Mouse (Mus musculus) CH12.LX (cell line): ENCODE measurements at regions not wholly inside any gene's neighbourhood (a gene's known extent, or its start where the extent isn't known, plus 50 kb on each side); places are given as distances from the start of the nearest gene placed in this dataset.

Experiments
- DNase-seq: peaks from one replicate; pipeline ENCODE4 v3.0.0-alpha.2; 2013; ENCODE audit errors: extremely low read depth
- H3K27ac ChIP-seq: 2 replicates; pipeline ENCODE4 v1.5.1; 2012; ENCODE audit warnings: low read depth, mild to moderate bottlenecking, control low read depth, moderate library complexity; ENCODE audit not compliant: insufficient read depth
- H3K27me3 ChIP-seq: replicated peaks from 2 replicates; pipeline ENCODE3; 2012; ENCODE audit warnings: inconsistent platforms
- H3K36me3 ChIP-seq, 2 experiments: replicated peaks in 1 of 2; 2 replicates each; pipeline versions ENCODE3 to v1.6.1; 2012; ENCODE audit warnings: inconsistent platforms in 1 of 2, low read length in 1 of 2, mild to moderate bottlenecking in 1 of 2, mixed read lengths in 1 of 2, moderate library complexity in 1 of 2; ENCODE audit not compliant: control insufficient read depth in 1 of 2, insufficient read depth in 1 of 2
- H3K4me1 ChIP-seq, 2 experiments: 2 replicates each; pipeline ENCODE4 v1.6.1; 2012; ENCODE audit warnings: inconsistent platforms in 1 of 2, moderate library complexity in 1 of 2; ENCODE audit not compliant: insufficient read depth in 2 of 2, control insufficient read depth in 1 of 2
- H3K4me2 ChIP-seq: 2 replicates; pipeline ENCODE4 v1.6.1; 2012; ENCODE audit warnings: low read depth, mild to moderate bottlenecking, control low read depth; ENCODE audit not compliant: poor library complexity, insufficient read depth, severe bottlenecking
- H3K4me3 ChIP-seq, 3 experiments: fragments of 150-350 bp in 1 of 3; sonication (generic) in 1 of 3; replicated peaks in 1 of 3; 2 replicates each; pipeline versions ENCODE3 to v1.5.1; 2011 to 2012; ENCODE audit warnings: low read depth in 2 of 3, low read length in 2 of 3, mild to moderate bottlenecking in 2 of 3, moderate library complexity in 2 of 3, control low read depth in 1 of 3, improper control_type of control experiment in 1 of 3, inconsistent platforms in 1 of 3, mixed read lengths in 1 of 3; ENCODE audit not compliant: poor library complexity in 1 of 3
- H3K79me2 ChIP-seq: replicated peaks from 2 replicates; pipeline ENCODE4 v1.6.1; 2012; ENCODE audit warnings: mild to moderate bottlenecking, moderate library complexity; ENCODE audit not compliant: control insufficient read depth, poor library complexity, insufficient read depth, severe bottlenecking; ENCODE audit errors: extremely low read depth
- H3K9ac ChIP-seq: 2 replicates; pipeline ENCODE4 v1.6.1; 2012; ENCODE audit warnings: low read depth, mild to moderate bottlenecking, control low read depth, moderate library complexity; ENCODE audit not compliant: insufficient read depth
- H3K9me3 ChIP-seq: replicated peaks from 2 replicates; pipeline ENCODE3; 2012; ENCODE audit warnings: low read length, inconsistent platforms, mixed read lengths
- IRF4 ChIP-seq: IDR thresholded peaks from 2 replicates; pipeline ENCODE4 v1.6.1; 2014; ENCODE audit warnings: low read depth, mild to moderate bottlenecking, inconsistent platforms, low read length, improper control_type of control experiment
- JUND ChIP-seq: conservative IDR thresholded peaks from 2 replicates; pipeline ENCODE4 v1.6.1; 2011; ENCODE audit warnings: low read depth, low read length, improper control_type of control experiment
- KAT2A ChIP-seq: IDR thresholded peaks from 2 replicates; pipeline ENCODE4 v1.6.1; 2012; ENCODE audit warnings: low read length, improper control_type of control experiment, inconsistent platforms; ENCODE audit not compliant: insufficient replicate concordance
- RAD21 ChIP-seq: IDR thresholded peaks from 2 replicates; pipeline ENCODE4 v1.6.1; 2011; ENCODE audit warnings: low read depth, mild to moderate bottlenecking, low read length, improper control_type of control experiment, moderate library complexity
- RCOR1 ChIP-seq: conservative IDR thresholded peaks from 2 replicates; pipeline ENCODE4 v1.6.1; 2012; ENCODE audit warnings: low read depth, mild to moderate bottlenecking, inconsistent platforms, low read length, improper control_type of control experiment
- SIN3A ChIP-seq: IDR thresholded peaks from 2 replicates; pipeline ENCODE4 v1.6.1; 2012; ENCODE audit warnings: low read length, improper control_type of control experiment, inconsistent platforms
- TCF12 ChIP-seq: IDR thresholded peaks from 2 replicates; pipeline ENCODE4 v1.6.1; 2014; ENCODE audit warnings: low read depth, mild to moderate bottlenecking, inconsistent platforms, low read length, improper control_type of control experiment
- UBTF ChIP-seq: IDR thresholded peaks from 2 replicates; pipeline ENCODE4 v1.6.1; 2012; ENCODE audit warnings: low read depth, mild to moderate bottlenecking, inconsistent platforms, low read length, improper control_type of control experiment, moderate library complexity
- USF1 ChIP-seq: IDR thresholded peaks from 2 replicates; pipeline ENCODE4 v1.6.1; 2014; ENCODE audit warnings: low read depth, mild to moderate bottlenecking, inconsistent platforms, low read length, improper control_type of control experiment
- dilution Hi-C: fragments of 300-500 bp; cut with MboI; formaldehyde crosslinking; loops from 2 replicates; pipeline ENCODE4 v1.14.3; 2020; ENCODE audit warnings: low sequenced_read_pairs; ENCODE audit not compliant: extremely low pct_unique_long_range_greater_than_20kb, extremely low pct_ligation_motif_present
- in situ Hi-C: fragments of 300-500 bp; cut with MboI; formaldehyde crosslinking; loops from 3 replicates; pipeline ENCODE4 v1.14.3; 2019; ENCODE audit warnings: low sequenced_read_pairs, low pct_ligation_motif_present, low pct_unique_long_range_greater_than_20kb, mixed read lengths

DNA sequence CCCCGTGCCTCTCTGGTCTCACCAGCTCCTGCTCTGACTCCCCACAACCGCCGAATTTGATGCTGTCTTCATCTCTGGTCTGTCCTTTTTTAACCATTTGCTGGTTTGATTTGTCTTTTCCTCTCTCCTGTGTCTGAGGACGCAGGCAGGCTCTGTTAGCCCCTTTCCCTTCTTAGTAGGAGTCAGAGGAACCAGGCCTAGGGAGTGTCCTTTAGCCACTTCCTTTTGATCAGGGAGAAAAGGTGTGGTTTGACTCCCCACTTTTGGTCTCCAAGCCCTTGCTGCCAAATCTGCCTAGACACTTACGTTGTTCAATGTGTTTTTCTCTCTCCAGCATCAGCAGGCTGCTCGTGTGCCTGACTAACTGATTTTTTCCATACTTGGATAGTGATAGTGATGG is 120.5 kb downstream of the Lrrc30 start:
- Histone ChIP-seq H3K9me3 (peaks cover 88% of the 10 kb centered on the region), H3K27me3 (no peaks in the 10 kb centered on the region), H3K9ac (no peak overlapping the region), H3K36me3 (no peaks in the 10 kb centered on the region), H3K79me2 (no peaks in the 10 kb centered on the region), H3K4me2 (no peak overlapping the region), H3K4me1 (no peaks in the 10 kb centered on the region), H3K4me3 (peak overlapping the region in 1 of 3 experiments; percentile 4), H3K27ac (no peak overlapping the region)
- no peak for DNase-seq
- in situ Hi-C loops = no loop called here
- dilution Hi-C loops = no loop called here
- TF ChIP-seq JUND = no peak
- TF ChIP-seq USF1 = no peak
- no peak for TF ChIP-seq SIN3A

- Histone ChIP-seq H3K27ac (no peak overlapping the region), H3K9ac (no peak overlapping the region), H3K4me2 (no peak overlapping the region), H3K79me2 (no peaks in the 10 kb centered on the region), H3K9me3 (peaks cover 89% of the 10 kb centered on the region), H3K4me3 (no peak overlapping the region), H3K27me3 (no peaks in the 10 kb centered on the region), H3K36me3 (no peaks in the 10 kb centered on the region), H3K4me1 (no peaks in the 10 kb centered on the region)
- DNase-seq = no peak
- in situ Hi-C loops = no loop called here
- no peak for TF ChIP-seq RCOR1
- no peak for TF ChIP-seq IRF4
- TF ChIP-seq KAT2A = no peak
- no peak for TF ChIP-seq RAD21
- no peak for TF ChIP-seq TCF12
- dilution Hi-C loops = no loop called here
These were observed 122.6 kb downstream of the Lrrc30 start for GRCm38 (mm10) chr17:67509921-67510320.

GRCm38 (mm10) chr17:67509091-67509618 is 123.4 kb downstream of the Lrrc30 start:
- Histone ChIP-seq H3K27me3 (no peaks in the 10 kb centered on the region), H3K4me1 (no peaks in the 10 kb centered on the region), H3K4me2 (no peak overlapping the region), H3K27ac (no peak overlapping the region), H3K4me3 (no peak overlapping the region), H3K9ac (no peak overlapping the region), H3K79me2 (no peaks in the 10 kb centered on the region), H3K36me3 (no peaks in the 10 kb centered on the region), H3K9me3 (peaks cover 88% of the 10 kb centered on the region)
- dilution Hi-C loops = no loop called here
- in situ Hi-C loops = no loop called here
- no peak for DNase-seq
- TF ChIP-seq UBTF (no peak), RAD21 (no peak)
